Mouse (Mus musculus) liver, embryonic 16.5 days (tissue): ENCODE data around the gene Slc41a1. TPM values are rescaled to one million over a fixed set of nuclear protein-coding genes. Genes with fewer than 3 reads are reported as not detected.

Experiments used
- ATAC-seq: fragments of 200-750 bp; cut with Nextera tagmentation; 2 replicates; pipeline ENCODE4 v1.8.0; 2017; ENCODE audit warnings: low read depth, mild to moderate bottlenecking, moderate number of reproducible peaks, moderate library complexity
- H3K27ac ChIP-seq: fragments of 300-500 bp; sonication (generic); 2 replicates; pipeline ENCODE4 v1.5.1; 2014; ENCODE audit warnings: mild to moderate bottlenecking, low read length
- H3K27me3 ChIP-seq: fragments of 300-500 bp; sonication (generic); 2 replicates; pipeline ENCODE4 v1.6.1; 2014; ENCODE audit warnings: low read depth, low read length, mixed read lengths; ENCODE audit not compliant: control insufficient read depth, insufficient read depth
- H3K36me3 ChIP-seq: fragments of 300-500 bp; sonication (generic); 2 replicates; pipeline ENCODE4 v1.6.1; 2014; ENCODE audit warnings: mild to moderate bottlenecking; ENCODE audit not compliant: control insufficient read depth, insufficient read depth
- H3K4me1 ChIP-seq: fragments of 300-500 bp; sonication (generic); 2 replicates; pipeline ENCODE4 v1.6.1; 2014; ENCODE audit warnings: low read depth, low read length, mixed read lengths; ENCODE audit not compliant: control insufficient read depth
- H3K4me2 ChIP-seq: fragments of 300-500 bp; sonication (generic); 2 replicates; pipeline ENCODE4 v1.6.1; 2014; ENCODE audit warnings: low read depth, low read length, mixed read lengths
- H3K4me3 ChIP-seq: fragments of 300-500 bp; sonication (generic); 2 replicates; pipeline ENCODE4 v1.5.1; 2014; ENCODE audit warnings: low read depth, mild to moderate bottlenecking, low read length
- H3K9ac ChIP-seq: fragments of 300-500 bp; sonication (generic); 2 replicates; pipeline ENCODE4 v1.6.1; 2014; ENCODE audit warnings: low read depth, low read length
- H3K9me3 ChIP-seq: fragments of 300-500 bp; sonication (generic); replicated peaks from 2 replicates; pipeline ENCODE4 v1.6.1; 2016; ENCODE audit warnings: low read length; ENCODE audit not compliant: control insufficient read depth
- WGBS: fragments of 180-500 bp; shearing (Covaris S2); extraction: QIAGEN DNeasy Blood & Tissue Kit; methylation state at CpG from one replicate; pipeline ENCODE4 v1.1.7; 2014; ENCODE audit not compliant: insufficient replicate concordance; 5-methylcytosine and 5-hydroxymethylcytosine counted together
- polyA plus RNA-seq: library from polyadenylated mRNA; unstranded; fragments of >200 nt; fragmentation: Nextera tagmentation; extraction: Ambion mirVana; gene quantifications from 2 replicates; pipeline ENCODE4 v1.2.1, GENCODE M21; 2015

The Slc41a1 gene
- polyA plus RNA-seq, result 1.0 and 1.2 TPM in 2 replicates

DNA sequence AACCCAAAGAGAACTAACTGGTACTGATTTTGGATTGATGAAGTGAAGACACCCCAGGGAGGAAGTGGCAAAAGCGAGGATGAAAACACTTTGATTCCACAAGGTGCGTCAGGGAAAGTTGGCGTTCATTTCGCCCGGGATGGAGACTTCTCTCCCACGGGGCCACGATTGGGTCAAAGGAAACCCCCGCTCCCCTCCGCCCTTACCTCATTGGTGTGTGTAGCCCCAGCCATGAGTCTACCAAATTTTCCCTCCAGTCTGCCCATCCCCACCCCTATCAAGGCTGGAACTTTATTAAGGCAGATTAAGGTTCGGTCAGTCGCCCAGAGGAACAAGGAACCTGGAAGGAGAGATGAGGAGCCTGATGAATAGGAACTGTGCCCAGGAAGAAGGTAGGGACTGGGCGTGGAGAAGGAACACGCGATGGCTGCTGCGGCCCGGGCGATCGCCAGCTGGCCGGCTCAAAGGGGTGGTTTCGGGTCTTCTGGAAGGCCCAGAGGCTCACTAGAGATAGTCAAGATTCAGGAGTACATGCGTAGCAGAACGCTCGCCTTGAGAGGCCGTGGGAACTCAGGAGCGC, at the start of gene Slc41a1:
Slc41a1 (plus strand) TSS at position 287 of the 580 bp plus-strand sequence.
- no peaks in the 10 kb centered on the region for H3K27me3 ChIP-seq
- no peaks in the 10 kb centered on the region for H3K36me3 ChIP-seq
- no peak within 1 kb of the TSS for H3K27ac ChIP-seq
- no peaks in the 10 kb centered on the region for H3K9me3 ChIP-seq
- H3K4me2 ChIP-seq, result peak within 1 kb of the TSS; percentile 94
- WGBS, result 4% methylated on average over 25 of the region's 25 CpGs
- peak within 1 kb of the TSS; percentile 66 for H3K4me3 ChIP-seq
- ATAC-seq, result peak; percentile 30
- peak within 1 kb of the TSS; percentile 70 for H3K9ac ChIP-seq
- peaks cover 10% of the 10 kb centered on the region for H3K4me1 ChIP-seq

DNA sequence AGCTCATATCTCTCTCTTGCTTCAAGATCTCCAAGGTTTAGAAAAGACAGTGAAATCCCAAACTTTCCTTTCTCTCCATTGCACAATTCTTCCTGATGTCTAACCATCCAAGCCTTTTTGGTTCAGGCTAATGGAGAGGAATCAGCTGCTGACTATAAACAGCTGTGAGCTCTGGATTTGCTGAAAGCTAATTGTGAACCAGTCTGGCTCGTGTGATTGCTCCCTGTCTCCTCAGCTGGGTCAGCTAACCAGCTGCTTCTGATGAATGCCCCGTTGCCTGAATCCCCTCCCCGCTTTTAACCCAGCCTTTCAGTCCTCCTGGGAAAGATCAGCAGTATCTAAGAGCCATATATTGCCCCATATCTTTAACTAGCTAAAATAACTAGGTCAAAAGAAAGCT, 32.7 kb upstream of the Slc41a1 start:
- no peaks in the 10 kb centered on the region for H3K9me3 ChIP-seq
- no peaks in the 10 kb centered on the region for H3K4me1 ChIP-seq
- H3K36me3 ChIP-seq, result no peaks in the 10 kb centered on the region
- ATAC-seq, result no peak
- H3K4me3 ChIP-seq, result no peak overlapping the region
- no peak overlapping the region for H3K9ac ChIP-seq
- no peak overlapping the region for H3K27ac ChIP-seq
- no peak overlapping the region for H3K4me2 ChIP-seq
- peaks cover 8% of the 10 kb centered on the region for H3K27me3 ChIP-seq
- WGBS, result 41% methylated on average over 3 of the region's 3 CpGs

GRCm38 (mm10) chr1:131795171-131795570, 32.1 kb upstream of the Slc41a1 start:
- Histone ChIP-seq H3K27ac (no peak overlapping the region), H3K4me2 (no peak overlapping the region), H3K9me3 (no peaks in the 10 kb centered on the region), H3K4me3 (no peak overlapping the region), H3K27me3 (peaks cover 8% of the 10 kb centered on the region), H3K9ac (no peak overlapping the region), H3K4me1 (no peaks in the 10 kb centered on the region), H3K36me3 (no peaks in the 10 kb centered on the region)
- 58% methylated on average over 3 of the region's 3 CpGs for WGBS
- ATAC-seq, result no peak

DNA sequence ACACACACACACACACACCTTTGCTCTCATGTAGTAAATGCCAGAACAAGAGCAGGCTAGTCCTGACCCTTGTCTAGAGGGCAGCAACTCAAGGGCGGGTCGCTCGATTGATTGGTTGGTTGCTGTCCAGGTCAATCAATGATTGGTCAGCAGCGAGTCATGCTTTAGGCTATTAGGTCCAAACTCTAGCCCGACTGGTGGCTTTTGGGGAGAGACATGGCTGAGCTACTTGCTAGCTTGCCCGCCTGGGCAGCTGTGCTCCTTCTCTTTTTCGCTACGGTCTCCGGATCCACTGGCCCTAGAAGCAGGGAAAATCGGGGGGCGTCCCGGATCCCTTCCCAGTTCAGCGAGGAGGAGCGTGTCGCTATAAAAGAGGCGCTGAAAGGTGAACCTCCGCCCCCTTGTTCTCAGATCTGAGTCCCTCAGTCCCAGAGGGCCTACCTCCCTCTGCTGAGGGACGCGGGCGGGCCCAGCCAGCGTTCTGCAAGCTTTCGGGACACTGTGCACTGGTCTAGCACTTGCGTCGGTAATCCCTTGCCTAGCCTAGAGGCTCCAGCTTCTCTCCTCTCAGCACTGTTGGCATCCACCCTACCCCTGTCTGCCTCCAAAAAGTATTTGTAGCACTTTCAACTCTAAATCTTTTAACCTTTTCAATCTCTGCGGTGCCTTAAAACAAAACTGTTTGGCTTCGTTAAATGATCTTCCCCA, 29.9 kb upstream of the Slc41a1 start, which contains the start of gene Pm20d1:
Pm20d1 (plus strand) TSS at position 180 of the 708 bp plus-strand sequence.
- ATAC-seq, result peak; percentile 91
- Histone ChIP-seq H3K4me3 (peak within 1 kb of the TSS; percentile 44), H3K27me3 (peaks cover 8% of the 10 kb centered on the region), H3K36me3 (no peaks in the 10 kb centered on the region), H3K9me3 (no peaks in the 10 kb centered on the region), H3K4me1 (no peaks in the 10 kb centered on the region), H3K27ac (peak within 1 kb of the TSS; percentile 22; the same call in 1 of the 2 replicates), H3K4me2 (peak within 1 kb of the TSS; percentile 41), H3K9ac (no peak within 1 kb of the TSS)
- 9% methylated on average over 26 of the region's 26 CpGs for WGBS

DNA sequence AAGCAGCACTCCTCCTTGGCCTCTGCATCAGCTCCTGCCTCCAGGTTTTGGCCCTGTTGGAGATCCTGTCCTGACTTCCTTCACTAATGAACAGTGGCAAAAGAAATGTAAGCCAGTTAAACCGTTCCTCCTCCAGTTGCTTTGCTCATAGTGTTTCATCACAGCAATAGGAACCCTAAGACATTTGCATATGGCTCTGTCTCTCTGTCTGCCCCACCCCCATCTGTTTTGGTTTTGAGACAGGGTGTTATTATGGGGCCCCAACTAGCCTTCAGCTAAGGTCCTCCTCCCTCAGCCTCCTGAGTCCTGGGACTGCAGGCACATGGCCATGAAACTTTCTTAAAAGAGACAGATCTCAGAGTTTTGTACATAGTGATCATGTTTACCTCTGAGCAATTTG, 27.3 kb upstream of the Slc41a1 start:
- H3K4me2 ChIP-seq, result no peak overlapping the region
- peaks cover 8% of the 10 kb centered on the region for H3K27me3 ChIP-seq
- H3K27ac ChIP-seq, result no peak overlapping the region
- 43% methylated on average over 1 of the region's 1 CpGs for WGBS
- no peak overlapping the region for H3K9ac ChIP-seq
- H3K9me3 ChIP-seq, result no peaks in the 10 kb centered on the region
- no peak for ATAC-seq
- H3K4me3 ChIP-seq, result no peak overlapping the region
- no peaks in the 10 kb centered on the region for H3K36me3 ChIP-seq
- H3K4me1 ChIP-seq, result no peaks in the 10 kb centered on the region

GRCm38 (mm10) chr1:131801071-131801470, 26.2 kb upstream of the Slc41a1 start:
- Histone ChIP-seq H3K36me3 (no peaks in the 10 kb centered on the region), H3K4me3 (no peak overlapping the region), H3K4me2 (no peak overlapping the region), H3K27ac (no peak overlapping the region), H3K9me3 (no peaks in the 10 kb centered on the region), H3K27me3 (peaks cover 8% of the 10 kb centered on the region), H3K4me1 (no peaks in the 10 kb centered on the region), H3K9ac (no peak overlapping the region)
- WGBS, result 73% methylated on average over 8 of the region's 8 CpGs
- ATAC-seq, result no peak

DNA sequence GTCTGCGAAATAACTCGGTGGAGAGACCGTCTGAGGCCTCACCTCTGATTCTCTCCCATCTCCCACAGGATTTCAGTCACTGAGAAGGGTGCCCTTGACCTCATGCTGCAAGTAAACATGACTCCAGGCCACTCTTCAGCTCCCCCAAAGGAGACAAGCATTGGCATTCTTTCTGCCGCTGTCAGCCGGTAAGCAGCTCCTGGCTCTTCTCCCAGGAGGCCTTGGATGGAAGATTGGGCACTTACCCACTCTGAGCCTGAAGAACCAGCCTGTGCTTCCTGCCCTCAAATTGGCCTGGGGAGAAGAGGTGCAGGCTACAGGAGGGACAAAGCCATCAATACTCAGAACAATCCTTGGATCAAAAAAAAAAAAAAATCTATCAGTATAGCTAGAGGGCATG, 24.6 kb upstream of the Slc41a1 start:
- 67% methylated on average over 5 of the region's 5 CpGs for WGBS
- Histone ChIP-seq H3K9me3 (no peaks in the 10 kb centered on the region), H3K27me3 (peaks cover 2% of the 10 kb centered on the region), H3K27ac (no peak overlapping the region), H3K4me1 (no peaks in the 10 kb centered on the region), H3K4me2 (no peak overlapping the region), H3K9ac (no peak overlapping the region), H3K4me3 (no peak overlapping the region), H3K36me3 (no peaks in the 10 kb centered on the region)
- ATAC-seq, result no peak

- Histone ChIP-seq H3K36me3 (no peaks in the 10 kb centered on the region), H3K4me2 (no peak overlapping the region), H3K27ac (no peak overlapping the region), H3K9ac (no peak overlapping the region), H3K27me3 (no peaks in the 10 kb centered on the region), H3K9me3 (no peaks in the 10 kb centered on the region), H3K4me1 (no peaks in the 10 kb centered on the region), H3K4me3 (no peak overlapping the region)
- no peak for ATAC-seq
- 65% methylated on average over 3 of the region's 3 CpGs for WGBS
These were observed 23.1 kb upstream of the Slc41a1 start for GRCm38 (mm10) chr1:131804166-131804565.

GRCm38 (mm10) chr1:131808986-131809385, 18.3 kb upstream of the Slc41a1 start:
- Histone ChIP-seq H3K27me3 (no peaks in the 10 kb centered on the region), H3K9me3 (no peaks in the 10 kb centered on the region), H3K9ac (no peak overlapping the region), H3K36me3 (no peaks in the 10 kb centered on the region), H3K27ac (no peak overlapping the region), H3K4me1 (no peaks in the 10 kb centered on the region), H3K4me2 (no peak overlapping the region), H3K4me3 (no peak overlapping the region)
- no peak for ATAC-seq
- WGBS, result 80% methylated on average over 1 of the region's 1 CpGs
